Mouse (Mus musculus) liver, postnatal 0 days (tissue): ENCODE data around the gene Plxdc1. TPM values are rescaled to one million over a fixed set of nuclear protein-coding genes. Genes with fewer than 3 reads are reported as not detected.

Source experiments
- ATAC-seq: fragments of 200-750 bp; cut with Nextera tagmentation; 2 replicates; pipeline ENCODE4 v1.8.0; 2017; ENCODE audit warnings: mild to moderate bottlenecking, moderate library complexity
- DNase-seq: peaks from one replicate; pipeline ENCODE4 v3.0.0-alpha.2; 2016
- H3K27ac ChIP-seq: fragments of 300-500 bp; sonication (generic); 2 replicates; pipeline ENCODE4 v1.5.1; 2014; ENCODE audit warnings: antibody characterized with exemption, moderate library complexity, mild to moderate bottlenecking, low read depth
- H3K27me3 ChIP-seq: fragments of 300-500 bp; sonication (generic); 2 replicates; pipeline ENCODE4 v1.6.1; 2014; ENCODE audit warnings: low read length, control low read depth, mixed read lengths; ENCODE audit not compliant: insufficient read depth
- H3K36me3 ChIP-seq: fragments of 300-500 bp; sonication (generic); replicated peaks from 2 replicates; pipeline ENCODE4 v1.6.1; 2014; ENCODE audit warnings: mild to moderate bottlenecking, control low read depth, low read length, moderate library complexity, mixed read lengths; ENCODE audit not compliant: insufficient read depth
- H3K4me1 ChIP-seq: fragments of 300-500 bp; sonication (generic); 2 replicates; pipeline ENCODE4 v1.6.1; 2014; ENCODE audit warnings: antibody characterized with exemption, mild to moderate bottlenecking, control low read depth; ENCODE audit not compliant: insufficient read depth
- H3K4me2 ChIP-seq: fragments of 300-500 bp; sonication (generic); 2 replicates; pipeline ENCODE4 v1.6.1; 2014; ENCODE audit warnings: low read depth, mild to moderate bottlenecking, low read length, moderate library complexity, mixed read lengths
- H3K4me3 ChIP-seq: fragments of 300-500 bp; sonication (generic); 2 replicates; pipeline ENCODE4 v1.5.1; 2014; ENCODE audit warnings: low read depth, low read length
- H3K9ac ChIP-seq: fragments of 300-500 bp; sonication (generic); replicated peaks from 2 replicates; pipeline ENCODE4 v1.6.1; 2014; ENCODE audit warnings: mild to moderate bottlenecking, moderate library complexity
- H3K9me3 ChIP-seq: fragments of 300-500 bp; sonication (generic); 2 replicates; pipeline ENCODE4 v1.6.1; 2016; ENCODE audit warnings: mild to moderate bottlenecking, control low read depth, low read length, mixed read lengths
- CTCF ChIP-seq: sonication (generic); IDR thresholded peaks from 2 replicates; pipeline ENCODE4 v1.5.1; 2016; ENCODE audit warnings: antibody characterized with exemption, low read depth
- EP300 ChIP-seq: IDR thresholded peaks from 2 replicates; pipeline ENCODE4 v1.6.1; 2016; ENCODE audit warnings: antibody characterized with exemption, low read depth, mild to moderate bottlenecking
- WGBS: fragments of 180-500 bp; shearing (Covaris S2); extraction: QIAGEN DNeasy Blood & Tissue Kit; methylation state at CpG from one replicate; pipeline ENCODE4 v1.1.7; 2014; ENCODE audit not compliant: insufficient replicate concordance; 5-methylcytosine and 5-hydroxymethylcytosine counted together
- microRNA-seq: library from miRNA; unstranded; fragments of <30 nt; microRNA quantifications from one replicate; pipeline ENCODE4, GENCODE M21; 2016
- polyA plus RNA-seq: library from polyadenylated mRNA; unstranded; fragments of >200 nt; fragmentation: Nextera tagmentation; extraction: Ambion mirVana; gene quantifications from 2 replicates; pipeline ENCODE4 v1.2.1, GENCODE M21; 2015

The Plxdc1 gene
- polyA plus RNA-seq, 1 experiment from 2014 or later, result 0.75 TPM

- Histone ChIP-seq H3K4me3 (no peak overlapping the region), H3K4me1 (peaks cover 4% of the 10 kb centered on the region; the same call in 1 of the 2 replicates), H3K9ac (no peak overlapping the region), H3K9me3 (no peaks in the 10 kb centered on the region), H3K4me2 (no peak overlapping the region), H3K27me3 (no peaks in the 10 kb centered on the region), H3K27ac (no peak overlapping the region), H3K36me3 (no peaks in the 10 kb centered on the region)
- no peak for DNase-seq
- no peak for ATAC-seq
- TF ChIP-seq CTCF (no peak), EP300 (no peak)
- 91% methylated on average over 4 of the region's 4 CpGs for WGBS
These were observed 105.9 kb downstream of the Plxdc1 start for GRCm38 (mm10) chr11:97880362-97880761.

- TF ChIP-seq EP300, result no peak
- no peak for TF ChIP-seq CTCF
- Histone ChIP-seq H3K36me3 (no peaks in the 10 kb centered on the region), H3K4me1 (no peaks in the 10 kb centered on the region), H3K27me3 (no peaks in the 10 kb centered on the region), H3K9me3 (no peaks in the 10 kb centered on the region), H3K27ac (no peak overlapping the region), H3K4me2 (no peak overlapping the region), H3K9ac (no peak overlapping the region), H3K4me3 (no peak overlapping the region)
- ATAC-seq, result no peak
- no peak for DNase-seq
- WGBS, result 84% methylated on average over 2 of the region's 2 CpGs
These were observed 108.9 kb downstream of the Plxdc1 start for GRCm38 (mm10) chr11:97877341-97877740.

- no peak overlapping the region for H3K4me3 ChIP-seq
- no peak for TF ChIP-seq CTCF
- TF ChIP-seq EP300, result no peak
- no peaks in the 10 kb centered on the region for H3K27me3 ChIP-seq
- ATAC-seq (no peak), DNase-seq (no peak)
- no peaks in the 10 kb centered on the region for H3K9me3 ChIP-seq
- H3K36me3 ChIP-seq, result no peaks in the 10 kb centered on the region
- no peak overlapping the region for H3K27ac ChIP-seq
- 77% methylated on average over 1 of the region's 1 CpGs for WGBS
- H3K4me2 ChIP-seq, result no peak overlapping the region
- no peak overlapping the region for H3K9ac ChIP-seq
- H3K4me1 ChIP-seq, result no peaks in the 10 kb centered on the region
These were observed 111.8 kb downstream of the Plxdc1 start for GRCm38 (mm10) chr11:97874396-97874795.

Small RNAs within 50 kb of the gene (microRNA-seq; reads per million reads assigned to microRNA genes)
- gene Gm22461, result not detected
- not detected for gene Gm27597

Other genes starting within 250 kb of the Plxdc1 start
- gene Pip4k2b, start 241.7 kb downstream of the Plxdc1 start, polyA plus RNA-seq, result 0.53 and 0.59 TPM in 2 replicates
- gene Cwc25, start 219.9 kb downstream of the Plxdc1 start, polyA plus RNA-seq, result 5.5 and 5.8 TPM in 2 replicates
- gene 1700001P01Rik, start 210.5 kb downstream of the Plxdc1 start, polyA plus RNA-seq, result not detected in 2 replicates
- 409 and 433 TPM in 2 replicates for gene Rpl23, start 204.0 kb downstream of the Plxdc1 start, polyA plus RNA-seq
- 30.0 and 32.2 TPM in 2 replicates for gene Lasp1, start 187.4 kb downstream of the Plxdc1 start, polyA plus RNA-seq
- 0.25 and 0.28 TPM in 2 replicates for gene B230217C12Rik, start 145.7 kb downstream of the Plxdc1 start, polyA plus RNA-seq
- 0.26 and 0.27 TPM in 2 replicates for gene Fbxo47, start 102.3 kb downstream of the Plxdc1 start, polyA plus RNA-seq
- gene Arl5c, start 9.7 kb upstream of the Plxdc1 start, polyA plus RNA-seq, result 9.9 and 10.0 TPM in 2 replicates
- gene Cacnb1, start 36.6 kb upstream of the Plxdc1 start, polyA plus RNA-seq, result 0.23 and 0.77 TPM in 2 replicates
- gene Rpl19, start 40.3 kb upstream of the Plxdc1 start, polyA plus RNA-seq, result 568 TPM in 2 replicates
- gene Stac2, start 67.0 kb upstream of the Plxdc1 start, polyA plus RNA-seq, result 0.07 and 0.13 TPM in 2 replicates
- gene Fbxl20, start 164.0 kb upstream of the Plxdc1 start, polyA plus RNA-seq, result 4.9 and 6.3 TPM in 2 replicates
- 15.0 and 16.2 TPM in 2 replicates for gene Med1, start 206.8 kb upstream of the Plxdc1 start, polyA plus RNA-seq
- 3.2 and 3.9 TPM in 2 replicates for gene Cdk12, start 216.6 kb upstream of the Plxdc1 start, polyA plus RNA-seq